Mouse (Mus musculus): ENCODE data around the gene Rhbdl2. TPM values are rescaled to one million over a fixed set of nuclear protein-coding genes. Genes with fewer than 3 reads are reported as not detected.

Gene Rhbdl2
- polyA plus RNA-seq, 1 experiment from 2014 or later, result 1.2 TPM

DNA sequence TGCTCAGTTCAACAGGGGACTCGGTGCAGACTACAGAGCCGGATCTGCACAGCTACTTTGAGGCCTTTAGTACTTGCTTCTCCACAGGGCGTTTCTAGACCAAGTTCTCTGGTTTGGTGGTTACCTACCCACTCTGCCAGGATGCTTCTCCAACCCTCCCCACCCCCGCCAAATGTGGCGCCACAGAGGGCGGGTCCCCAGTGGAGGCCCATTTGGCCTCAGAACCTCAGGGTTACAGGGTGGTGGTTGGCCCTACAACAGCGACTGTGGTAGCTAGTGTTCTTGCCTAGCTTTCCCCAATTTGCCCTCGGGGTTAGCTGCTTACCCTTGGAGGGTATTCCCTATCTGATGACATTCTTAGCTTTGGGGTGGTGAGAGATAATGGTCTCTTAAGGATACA lies 54.5 kb downstream of the Rhbdl2 start:
- Histone ChIP-seq H3K27ac (no peak overlapping the region), H3K4me1 (no peaks in the 10 kb centered on the region), H3K4me2 (replicated peaks) (no peak overlapping the region), H3K4me3 (no peak overlapping the region), H3K27me3 (replicated peaks) (no peaks in the 10 kb centered on the region), H3K36me3 (no peaks in the 10 kb centered on the region), H3K9me3 (no peaks in the 10 kb centered on the region), H3K9ac (no peak overlapping the region)
- ATAC-seq (ENCODE audit: low FRiP score, low read depth), result no peak
- 89% methylated on average over 8 of the region's 8 CpGs for WGBS

GRCm38 (mm10) chr4:123856888-123857287 lies 69.2 kb downstream of the Rhbdl2 start:
- H3K4me2 ChIP-seq (replicated peaks), result no peak overlapping the region
- no peaks in the 10 kb centered on the region for H3K27me3 ChIP-seq (replicated peaks)
- no peaks in the 10 kb centered on the region for H3K4me1 ChIP-seq
- no peak for ATAC-seq (ENCODE audit: low FRiP score, low read depth)
- no peak overlapping the region for H3K9ac ChIP-seq
- H3K4me3 ChIP-seq, result no peak overlapping the region
- H3K9me3 ChIP-seq, result no peaks in the 10 kb centered on the region
- no peaks in the 10 kb centered on the region for H3K36me3 ChIP-seq
- no peak overlapping the region for H3K27ac ChIP-seq
- WGBS, result 66% methylated on average over 4 of the region's 4 CpGs

GRCm38 (mm10) chr4:123858090-123858489 lies 70.4 kb downstream of the Rhbdl2 start:
- no peaks in the 10 kb centered on the region for H3K9me3 ChIP-seq
- H3K9ac ChIP-seq, result no peak overlapping the region
- H3K27me3 ChIP-seq (replicated peaks), result no peaks in the 10 kb centered on the region
- H3K36me3 ChIP-seq, result no peaks in the 10 kb centered on the region
- H3K4me3 ChIP-seq, result no peak overlapping the region
- no peak overlapping the region for H3K27ac ChIP-seq
- ATAC-seq (ENCODE audit: low FRiP score, low read depth), result no peak
- WGBS, result 89% methylated on average over 7 of the region's 7 CpGs
- no peaks in the 10 kb centered on the region for H3K4me1 ChIP-seq
- no peak overlapping the region for H3K4me2 ChIP-seq (replicated peaks)

GRCm38 (mm10) chr4:123859379-123859778 lies 71.7 kb downstream of the Rhbdl2 start, which contains the start of gene 4933427I04Rik:
Gene 4933427I04Rik, plus strand, starts transcription at chr4:123859679.
- no peak within 1 kb of the TSS for H3K9ac ChIP-seq
- H3K9me3 ChIP-seq, result no peaks in the 10 kb centered on the region
- WGBS, result 78% methylated on average over 3 of the region's 3 CpGs
- no peak within 1 kb of the TSS for H3K4me2 ChIP-seq (replicated peaks)
- no peaks in the 10 kb centered on the region for H3K4me1 ChIP-seq
- ATAC-seq (ENCODE audit: low FRiP score, low read depth), result no peak
- H3K36me3 ChIP-seq, result no peaks in the 10 kb centered on the region
- H3K4me3 ChIP-seq, result no peak within 1 kb of the TSS
- H3K27me3 ChIP-seq (replicated peaks), result no peaks in the 10 kb centered on the region
- H3K27ac ChIP-seq, result no peak within 1 kb of the TSS

DNA sequence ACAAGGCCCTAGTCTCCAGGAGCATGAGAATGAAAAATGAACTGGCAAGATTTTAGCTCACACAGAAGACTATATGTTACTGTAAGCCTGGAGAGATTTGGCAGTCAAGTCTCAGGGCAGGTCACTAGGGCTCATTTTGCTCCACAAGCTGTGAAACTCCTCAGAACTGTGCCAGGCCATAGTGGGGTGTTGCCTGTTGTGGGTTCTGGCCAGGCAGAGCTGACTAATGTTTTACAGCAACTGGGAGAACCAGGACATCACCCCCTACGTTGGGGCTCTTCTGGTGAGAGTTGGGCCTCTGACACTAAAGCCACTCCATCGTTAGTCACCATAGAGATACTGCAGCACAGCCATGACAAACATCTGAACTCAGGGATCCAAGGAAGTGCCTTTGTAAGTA lies 72.1 kb downstream of the Rhbdl2 start:
- H3K4me3 ChIP-seq, result no peak overlapping the region

DNA sequence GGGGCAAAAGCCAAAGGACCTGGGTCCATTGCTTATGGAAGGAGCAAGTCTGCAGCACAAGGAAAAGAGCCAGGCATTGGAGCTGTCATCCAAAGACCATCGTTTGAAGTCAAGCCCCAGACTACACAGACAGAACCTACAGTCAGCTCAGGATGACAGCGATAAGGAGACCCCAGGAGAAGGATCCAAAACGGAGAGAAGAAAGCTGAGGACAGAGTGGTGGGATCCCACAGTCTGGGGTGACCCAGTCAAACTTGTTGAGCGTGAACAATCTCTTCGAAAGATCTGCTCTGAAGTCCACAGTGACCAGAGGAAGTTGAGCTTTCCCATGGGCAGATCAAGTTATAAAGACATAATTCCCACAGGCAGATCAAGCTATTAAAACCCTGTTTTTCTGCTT lies 72.9 kb downstream of the Rhbdl2 start:
- 86% methylated on average over 5 of the region's 5 CpGs for WGBS
- Histone ChIP-seq H3K9ac (no peak overlapping the region), H3K4me2 (replicated peaks) (no peak overlapping the region)

More for the DNA sequence above, 72.1 kb downstream of the Rhbdl2 start:
- Histone ChIP-seq H3K36me3 (no peaks in the 10 kb centered on the region), H3K27ac (no peak overlapping the region), H3K27me3 (replicated peaks) (no peaks in the 10 kb centered on the region), H3K4me2 (replicated peaks) (no peak overlapping the region), H3K9ac (no peak overlapping the region), H3K4me1 (no peaks in the 10 kb centered on the region), H3K9me3 (no peaks in the 10 kb centered on the region)
- 58% methylated on average over 2 of the region's 2 CpGs for WGBS
- ATAC-seq (ENCODE audit: low FRiP score, low read depth), result no peak

More for the DNA sequence above, 72.9 kb downstream of the Rhbdl2 start:
- H3K4me3 ChIP-seq, result no peak overlapping the region
- ATAC-seq (ENCODE audit: low FRiP score, low read depth), result no peak
- no peaks in the 10 kb centered on the region for H3K36me3 ChIP-seq
- no peaks in the 10 kb centered on the region for H3K9me3 ChIP-seq
- H3K4me1 ChIP-seq, result no peaks in the 10 kb centered on the region
- H3K27me3 ChIP-seq (replicated peaks), result no peaks in the 10 kb centered on the region
- no peak overlapping the region for H3K27ac ChIP-seq

Other genes with a start within 250 kb of the Rhbdl2 start
- 61.8 and 62.7 TPM in 2 replicates for gene Macf1, start 103.5 kb upstream of the Rhbdl2 start, polyA plus RNA-seq (2016; fragmentation: Nextera tagmentation; extraction: Ambion mirVana)
- gene Ndufs5, start 69.7 kb upstream of the Rhbdl2 start, polyA plus RNA-seq (2016; fragmentation: Nextera tagmentation; extraction: Ambion mirVana), result 377 and 387 TPM in 2 replicates
- gene Akirin1, start 37.5 kb upstream of the Rhbdl2 start, polyA plus RNA-seq (2016; fragmentation: Nextera tagmentation; extraction: Ambion mirVana), result 89.7 and 91.8 TPM in 2 replicates
- 0.09 TPM in 1 of 2 replicates, not detected in the other for gene 4933427I04Rik, start 71.8 kb downstream of the Rhbdl2 start, polyA plus RNA-seq (2016; fragmentation: Nextera tagmentation; extraction: Ambion mirVana)
- gene Mycbp, start 117.0 kb downstream of the Rhbdl2 start, polyA plus RNA-seq (2016; fragmentation: Nextera tagmentation; extraction: Ambion mirVana), result 47.0 and 49.5 TPM in 2 replicates
- gene Rragc, start 129.6 kb downstream of the Rhbdl2 start, polyA plus RNA-seq (2016; fragmentation: Nextera tagmentation; extraction: Ambion mirVana), result 62.5 and 65.4 TPM in 2 replicates
- gene 4930535I16Rik, start 130.1 kb downstream of the Rhbdl2 start, polyA plus RNA-seq (2016; fragmentation: Nextera tagmentation; extraction: Ambion mirVana), result not detected in 2 replicates